Mouse (Mus musculus): Measurements from ENCODE around the gene 1700025C18Rik. TPM values are rescaled to one million over a fixed set of nuclear protein-coding genes. Genes with fewer than 3 reads are reported as not detected.

1700025C18Rik gene
- not detected in 2 replicates for polyA plus RNA-seq (2012; rRNA removed)

DNA sequence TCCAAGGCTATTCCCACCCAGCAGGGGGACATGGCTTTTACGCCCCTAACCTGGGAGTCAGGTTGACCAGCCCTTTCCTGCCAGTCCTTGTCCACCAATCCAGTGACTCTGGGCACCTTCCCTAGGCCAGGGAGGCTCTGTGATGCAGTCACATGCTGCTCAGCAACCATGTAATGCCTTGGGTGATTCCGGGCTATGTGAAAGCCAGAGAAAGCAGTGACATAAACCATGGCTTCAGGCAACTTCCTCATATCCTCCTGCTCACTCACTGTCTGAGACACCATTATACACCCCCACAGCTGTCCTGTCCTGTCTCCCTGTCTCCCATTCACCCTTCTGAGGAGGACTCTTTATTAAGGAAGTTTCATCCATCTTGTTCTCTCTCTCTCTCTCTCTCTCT lies at the start of gene 1700025C18Rik:
Gene 1700025C18Rik, minus strand, starts transcription at position 101 of the 400 bp plus-strand sequence.

DNA sequence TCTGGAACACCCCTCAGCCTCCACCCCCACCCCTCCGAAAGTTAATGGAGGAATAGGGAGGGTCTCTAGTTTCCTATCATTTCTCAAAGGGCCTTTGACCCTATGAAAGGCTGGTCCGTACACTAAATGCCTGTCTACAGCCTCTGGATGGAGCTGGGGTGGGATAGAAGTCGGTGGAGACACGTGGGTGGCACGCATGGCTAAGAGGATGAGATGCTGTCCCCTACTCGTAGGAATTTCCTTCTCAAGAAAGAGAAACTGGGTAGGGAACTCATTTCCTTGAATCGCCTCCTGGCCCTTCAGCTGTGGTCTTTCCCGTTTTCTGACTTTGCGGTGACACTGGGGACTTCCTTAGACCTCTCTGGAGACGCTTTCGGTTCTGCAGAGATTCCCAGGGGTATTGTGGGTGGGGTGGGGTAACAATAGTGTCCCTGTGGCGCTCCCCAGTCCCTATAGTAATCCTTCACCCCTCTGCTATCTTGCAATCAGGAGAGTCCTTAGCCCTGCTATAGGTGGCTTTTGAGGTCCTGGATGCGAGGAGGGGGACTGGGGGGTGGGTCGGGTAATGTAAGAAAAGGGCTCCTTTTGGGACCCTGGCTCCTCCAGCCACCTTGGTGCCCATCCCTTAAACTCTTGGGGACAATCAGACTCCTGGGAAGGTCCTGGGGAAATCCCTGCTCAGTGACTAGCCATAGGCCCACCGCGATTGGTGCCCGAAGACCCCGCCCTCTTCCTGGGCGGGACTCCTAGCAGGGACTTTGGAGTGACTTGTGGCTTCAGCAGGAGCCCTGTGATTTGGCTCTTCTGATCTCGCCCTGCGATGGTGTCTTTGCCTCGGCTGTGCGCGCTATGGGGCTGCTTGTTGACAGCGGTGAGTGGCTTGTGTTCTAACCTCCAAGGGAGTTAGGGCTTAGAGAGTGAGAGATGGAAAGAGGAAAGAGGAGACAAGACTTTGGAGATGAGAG lies 35.4 kb downstream of the 1700025C18Rik start, which contains the start of gene Cd40:
Gene Cd40, plus strand, starts transcription at position 740 of the 965 bp plus-strand sequence.

DNA sequence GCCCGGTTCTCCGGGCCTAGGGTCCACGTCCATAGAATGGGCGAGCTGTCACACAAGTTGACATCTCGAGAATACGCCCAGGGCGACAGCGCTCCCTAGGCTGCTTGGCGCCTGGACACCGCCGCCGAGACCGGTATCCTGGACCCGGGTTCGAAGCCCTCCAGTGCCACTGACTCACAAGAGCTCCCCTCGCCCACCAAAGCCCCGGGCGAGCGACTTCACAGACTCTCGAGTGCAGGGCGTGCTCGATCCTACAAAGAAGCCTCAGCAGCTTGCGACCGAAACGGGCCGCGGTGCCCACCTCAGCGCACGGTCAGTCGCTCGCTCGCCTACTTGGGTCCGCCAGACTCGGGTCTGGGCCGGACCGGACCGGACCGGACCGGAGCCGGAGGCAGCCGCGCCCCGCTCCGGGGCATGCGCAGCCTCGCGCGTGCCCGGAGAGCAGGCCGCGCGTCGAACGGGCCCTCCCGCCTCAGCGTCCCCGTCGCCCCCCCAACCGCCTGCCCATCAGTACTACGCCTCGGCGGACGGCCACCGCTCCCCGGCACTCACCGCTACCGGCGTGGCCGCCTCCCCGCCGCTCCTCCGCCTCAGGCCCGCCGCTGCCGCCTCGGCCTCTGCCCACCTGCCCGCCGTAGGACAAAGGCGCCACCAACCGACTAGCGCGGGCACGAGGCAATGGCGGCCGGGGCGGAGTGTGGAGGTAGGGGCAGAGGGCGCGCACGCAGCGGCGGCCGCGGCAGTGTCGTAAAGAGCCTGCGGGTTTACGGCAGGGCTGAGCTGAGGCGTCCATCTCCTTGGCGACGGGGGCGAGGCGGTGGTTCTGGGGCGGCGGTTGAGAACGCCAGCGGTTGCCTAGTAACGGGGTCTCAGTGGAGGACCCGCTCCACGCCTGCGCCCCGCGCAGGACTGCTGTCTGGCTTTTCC lies 56.2 kb downstream of the 1700025C18Rik start, which contains the start of gene Ncoa5:
Gene Ncoa5, minus strand, starts transcription at position 737 of the 927 bp plus-strand sequence.

Other genes starting within 250 kb of the 1700025C18Rik start
- gene Pltp, start 233.0 kb downstream of the 1700025C18Rik start, polyA plus RNA-seq (2012; rRNA removed): 42.5 and 58.0 TPM in 2 replicates
- 40.0 and 53.1 TPM in 2 replicates for gene Pcif1, start 211.4 kb downstream of the 1700025C18Rik start, polyA plus RNA-seq (2012; rRNA removed)
- 18.2 and 29.1 TPM in 2 replicates for gene Zfp335, start 179.0 kb downstream of the 1700025C18Rik start, polyA plus RNA-seq (2012; rRNA removed)
- 1.2 and 1.6 TPM in 2 replicates for gene Mmp9, start 150.0 kb downstream of the 1700025C18Rik start, polyA plus RNA-seq (2012; rRNA removed)
- 12.9 and 13.2 TPM in 2 replicates for gene Slc12a5, start 129.9 kb downstream of the 1700025C18Rik start, polyA plus RNA-seq (2012; rRNA removed)
- 89.9 and 97.7 TPM in 2 replicates for gene Ncoa5, start 55.9 kb downstream of the 1700025C18Rik start, polyA plus RNA-seq (2012; rRNA removed)
- gene Cd40, start 35.1 kb downstream of the 1700025C18Rik start, polyA plus RNA-seq (2012; rRNA removed): 7.3 and 10.2 TPM in 2 replicates
- gene Cdh22, start 144.1 kb upstream of the 1700025C18Rik start, polyA plus RNA-seq (2012; rRNA removed): 5.7 and 9.5 TPM in 2 replicates
- gene Slc35c2, start 197.1 kb upstream of the 1700025C18Rik start, polyA plus RNA-seq (2012; rRNA removed): 26.0 and 44.2 TPM in 2 replicates
- 53.6 and 70.2 TPM in 2 replicates for gene Elmo2, start 235.7 kb upstream of the 1700025C18Rik start, polyA plus RNA-seq (2012; rRNA removed)